Mouse (Mus musculus) heart, postnatal 0 days (tissue): ENCODE data around the gene Trpm1.

ENCODE experiments used
- CTCF ChIP-seq: IDR thresholded peaks from 2 replicates; pipeline ENCODE4 v1.5.1; 2016; ENCODE audit warnings: antibody characterized with exemption, control low read depth, low read depth
- EP300 ChIP-seq: IDR thresholded peaks from 2 replicates; pipeline ENCODE4 v1.6.1; 2016; ENCODE audit warnings: antibody characterized with exemption, low read depth

DNA sequence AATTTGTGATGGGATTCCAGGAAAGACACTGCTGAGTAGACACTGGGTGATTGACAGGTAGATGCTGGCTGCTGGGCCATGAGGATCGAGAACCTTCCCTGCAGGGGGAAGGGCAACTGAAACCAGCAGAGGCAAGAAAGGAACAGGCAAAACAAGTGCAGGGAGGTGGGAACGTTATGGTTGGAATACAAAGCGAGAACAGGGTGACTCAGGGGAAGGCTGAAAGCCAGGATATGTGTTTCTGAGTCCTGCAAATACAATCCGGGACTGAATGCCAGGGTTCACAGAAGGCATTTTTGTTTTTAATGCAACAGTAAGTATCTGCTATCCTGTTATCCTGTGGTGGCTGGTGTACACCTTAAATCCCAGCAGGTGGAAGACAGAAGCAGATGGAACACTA, 60.4 kb downstream of the Trpm1 start:
- TF ChIP-seq CTCF, result no peak
- no peak for TF ChIP-seq EP300
